Mouse (Mus musculus) heart, adult 11 months (tissue): Measurements from ENCODE around the gene Onecut3.
A peak's percentile ranks its signal among the peaks of the same experiment; 100 is the strongest.

Source experiments
- DNase-seq: peaks from one replicate; pipeline ENCODE4 v3.0.0; 2022

Gene Onecut3

DNA sequence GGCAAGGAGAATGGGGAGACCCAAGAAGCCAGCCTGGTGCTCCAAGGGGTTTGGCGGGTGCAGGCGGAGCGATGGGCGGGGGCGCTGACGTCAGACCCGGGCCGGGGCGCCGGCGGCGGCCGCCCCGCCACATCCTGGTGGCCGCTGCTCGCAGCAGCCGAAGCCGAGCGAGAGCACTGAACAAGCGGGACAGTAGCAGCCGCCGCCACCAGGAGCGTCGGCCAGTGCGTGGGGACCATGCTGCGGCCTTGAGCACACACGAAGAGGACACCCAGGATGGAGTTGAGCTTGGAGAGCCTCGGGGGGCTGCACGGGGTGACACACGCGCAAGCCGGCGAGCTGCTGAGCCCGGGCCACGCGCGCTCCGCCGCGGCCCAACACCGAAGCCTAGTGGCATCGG lies at the start of gene Onecut3:
Gene Onecut3, plus strand, starts transcription at position 104 of the 400 bp plus-strand sequence.
- no peak for DNase-seq

- peak; percentile 91 for DNase-seq
Observed at GRCm38 (mm10) chr10:80445052-80445451, 49.6 kb upstream of the Onecut3 start.

GRCm38 (mm10) chr10:80445898-80446601 lies 48.6 kb upstream of the Onecut3 start:
- peak; percentile 97 for DNase-seq

DNA sequence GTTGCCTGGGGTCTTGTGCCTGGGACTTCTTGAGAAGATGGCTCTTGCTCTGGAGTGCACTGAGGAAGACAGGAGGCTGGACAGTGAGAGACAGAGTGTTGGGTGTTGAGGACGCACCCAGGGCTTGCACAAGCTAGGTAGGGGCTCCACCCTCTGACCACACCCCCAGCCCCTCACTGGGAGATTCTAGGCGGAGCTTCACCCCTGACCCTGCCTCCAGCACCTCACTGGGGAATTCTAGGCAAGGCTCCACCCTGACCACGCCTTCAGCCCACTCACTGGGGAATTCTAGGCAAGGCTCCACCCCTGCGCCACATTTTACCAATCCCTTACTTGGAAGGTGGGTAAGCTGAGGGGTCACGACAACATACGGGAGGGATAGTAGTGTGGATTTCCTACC lies 44.0 kb upstream of the Onecut3 start:
- no peak for DNase-seq

DNA sequence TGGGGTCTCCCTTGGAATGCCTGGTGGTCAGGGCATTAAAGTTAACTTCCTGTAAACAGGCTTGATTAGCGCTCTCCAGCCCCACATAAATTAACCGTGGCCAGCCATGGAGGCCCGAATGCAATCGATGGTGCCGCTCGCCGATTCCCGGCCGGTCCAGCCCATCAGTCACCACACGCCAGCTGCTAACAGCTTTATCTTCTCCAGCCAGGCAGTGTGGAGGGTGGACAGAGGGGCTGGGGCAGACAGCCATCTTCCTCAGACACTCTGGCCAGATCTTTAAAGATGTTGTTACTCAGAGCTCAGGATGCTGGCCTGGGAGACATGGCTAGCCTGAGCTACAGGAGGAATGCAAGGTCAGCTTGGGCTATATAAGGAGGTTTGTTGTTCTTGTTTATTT lies 41.0 kb upstream of the Onecut3 start:
- no peak for DNase-seq

- no peak for DNase-seq
Observed at GRCm38 (mm10) chr10:80454781-80455180, 39.9 kb upstream of the Onecut3 start.

DNA sequence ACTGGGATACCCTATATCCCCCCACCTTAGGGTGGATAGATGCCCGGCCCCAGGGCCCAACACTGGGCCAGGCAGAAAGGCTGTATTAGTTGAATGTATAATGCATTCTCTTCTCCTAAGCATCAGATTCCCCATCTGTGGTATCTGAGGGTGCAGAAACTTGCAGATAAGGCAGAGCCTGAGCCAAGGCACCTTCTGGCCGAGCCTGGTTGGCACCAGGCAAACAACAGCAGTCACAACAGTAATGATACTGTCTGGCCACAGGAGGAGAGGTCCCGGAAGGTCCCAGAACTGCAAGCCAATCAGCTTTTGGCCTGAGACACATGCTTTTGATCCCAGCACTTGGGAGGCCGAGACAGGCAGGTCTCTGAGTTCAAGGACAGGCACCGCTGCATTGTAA lies 38.9 kb upstream of the Onecut3 start:
- DNase-seq: no peak

GRCm38 (mm10) chr10:80459236-80459635 lies 35.4 kb upstream of the Onecut3 start:
- no peak for DNase-seq

DNA sequence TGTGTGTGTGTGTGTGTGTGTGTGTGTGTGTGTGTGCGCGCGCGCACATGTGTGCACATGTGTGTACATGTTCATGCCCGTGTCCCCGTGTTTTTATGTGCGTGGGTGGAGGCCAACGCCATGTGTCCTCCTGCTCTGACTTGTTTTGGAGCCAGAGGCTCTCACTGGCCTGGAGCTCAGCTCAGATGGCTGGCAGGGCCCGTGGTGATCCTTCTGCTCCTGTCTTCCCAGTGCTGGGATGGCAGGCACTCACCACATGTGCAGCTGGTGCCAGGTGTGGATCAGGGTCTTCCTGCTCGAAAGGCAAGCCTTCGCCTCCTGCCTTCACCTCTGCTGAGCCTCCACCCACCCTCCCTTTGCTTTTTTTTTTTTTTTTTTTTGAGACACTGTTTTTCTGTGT lies 35.0 kb upstream of the Onecut3 start:
- DNase-seq: no peak

DNA sequence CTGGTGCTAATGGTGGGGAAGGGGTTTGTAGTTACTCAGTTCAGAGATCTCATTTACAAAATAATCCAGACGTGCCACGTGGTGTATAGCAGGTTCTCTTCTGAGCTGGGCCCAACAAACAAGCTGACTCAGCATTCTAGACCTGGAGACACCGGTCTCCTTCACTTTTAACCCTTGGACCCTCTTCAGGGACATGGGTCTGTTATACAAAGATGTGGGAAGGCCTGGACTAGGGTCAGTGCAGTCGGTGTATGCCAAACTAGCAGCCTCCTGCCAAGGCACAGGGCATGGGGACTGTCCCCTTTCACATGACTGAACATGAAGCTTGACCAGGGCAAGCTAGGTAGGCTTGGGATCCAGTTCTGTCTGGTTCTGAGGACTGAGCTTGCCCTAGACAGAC lies 34.3 kb upstream of the Onecut3 start:
- no peak for DNase-seq

DNA sequence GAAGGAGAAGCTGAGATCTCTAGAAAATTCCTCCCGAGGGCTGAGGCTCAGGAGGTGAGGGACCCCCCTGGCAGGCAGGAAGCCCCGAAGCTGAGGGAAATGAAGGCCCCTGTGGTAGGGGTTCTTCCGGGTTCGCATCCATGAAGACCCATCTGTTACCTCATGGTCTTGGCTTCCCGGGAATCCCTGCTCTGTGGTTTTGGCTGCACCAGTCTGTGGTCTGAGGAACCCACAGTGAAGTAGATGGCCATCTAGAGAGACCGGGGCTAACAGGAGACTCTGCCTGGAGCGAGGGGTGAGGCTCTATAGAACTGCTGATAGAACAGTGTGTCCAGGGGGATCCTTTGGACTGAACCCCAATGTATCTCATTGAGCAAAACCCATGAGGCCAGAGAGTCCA lies 33.3 kb upstream of the Onecut3 start:
- DNase-seq: no peak

- DNase-seq: no peak
Observed at GRCm38 (mm10) chr10:80464381-80465035, 30.1 kb upstream of the Onecut3 start.

GRCm38 (mm10) chr10:80465066-80465465 lies 29.6 kb upstream of the Onecut3 start:
- DNase-seq: no peak

GRCm38 (mm10) chr10:80475290-80475959 lies 19.2 kb upstream of the Onecut3 start:
- DNase-seq: peak; percentile 99

DNA sequence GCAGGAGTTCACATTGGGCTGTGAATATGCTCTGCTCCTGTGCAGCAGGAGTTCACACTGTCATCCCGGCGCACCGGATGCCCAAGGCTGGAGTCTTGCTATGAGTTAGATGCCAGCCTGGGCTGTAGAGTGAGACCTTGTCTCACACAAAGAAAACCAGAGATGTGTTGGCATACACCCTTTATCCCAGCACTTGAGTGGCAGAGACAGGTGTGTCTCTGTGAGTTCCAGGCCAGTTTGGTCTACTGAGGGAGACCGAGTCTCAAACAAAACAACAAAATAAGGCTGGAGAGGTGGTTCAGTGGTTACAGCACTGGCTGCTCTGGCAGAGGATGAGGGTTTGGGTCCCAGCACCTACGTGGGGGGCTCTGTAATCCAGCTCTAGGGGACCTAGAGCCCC lies 16.1 kb upstream of the Onecut3 start:
- DNase-seq: no peak

DNA sequence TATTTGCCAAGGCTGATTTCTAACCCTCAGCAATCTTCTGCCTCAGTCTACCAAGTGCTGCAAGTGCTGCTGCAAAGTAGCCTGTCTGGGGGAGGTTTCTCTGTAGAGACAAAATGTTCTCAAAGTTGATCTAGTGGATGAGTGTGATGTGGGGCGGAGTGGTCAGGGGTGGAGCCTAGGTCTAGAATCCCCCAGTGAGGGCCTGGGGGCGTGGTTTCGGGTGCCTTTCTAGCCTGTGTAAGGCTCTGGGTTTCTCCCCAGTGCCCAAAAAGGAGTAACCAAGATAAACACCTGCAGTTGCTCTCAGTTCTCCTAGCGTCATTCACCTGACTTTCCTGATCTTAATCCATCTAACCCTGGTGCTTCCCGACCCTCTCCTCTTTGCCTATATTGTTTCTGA lies 13.6 kb upstream of the Onecut3 start:
- DNase-seq: no peak

GRCm38 (mm10) chr10:80486862-80487379 lies 7.7 kb upstream of the Onecut3 start:
- no peak for DNase-seq

GRCm38 (mm10) chr10:80490051-80490450 lies 4.6 kb upstream of the Onecut3 start:
- peak; percentile 98 for DNase-seq

DNA sequence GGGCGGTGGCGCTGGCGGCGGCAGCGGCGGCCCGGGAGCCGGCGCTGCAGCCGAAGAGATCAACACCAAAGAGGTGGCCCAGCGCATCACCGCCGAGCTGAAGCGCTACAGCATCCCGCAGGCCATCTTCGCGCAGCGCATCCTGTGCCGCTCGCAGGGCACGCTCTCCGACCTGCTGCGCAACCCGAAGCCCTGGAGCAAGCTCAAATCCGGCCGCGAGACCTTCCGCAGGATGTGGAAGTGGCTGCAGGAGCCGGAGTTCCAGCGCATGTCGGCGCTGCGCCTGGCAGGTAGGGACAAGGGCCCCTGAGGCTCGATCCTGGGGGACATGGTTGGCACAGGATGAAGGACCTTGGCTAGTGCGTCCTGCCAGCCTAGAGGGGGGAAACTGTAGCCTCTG lies 1.3 kb downstream of the Onecut3 start:
- DNase-seq: no peak

- no peak for DNase-seq
Observed at GRCm38 (mm10) chr10:80496421-80496820, 1.8 kb downstream of the Onecut3 start.

DNA sequence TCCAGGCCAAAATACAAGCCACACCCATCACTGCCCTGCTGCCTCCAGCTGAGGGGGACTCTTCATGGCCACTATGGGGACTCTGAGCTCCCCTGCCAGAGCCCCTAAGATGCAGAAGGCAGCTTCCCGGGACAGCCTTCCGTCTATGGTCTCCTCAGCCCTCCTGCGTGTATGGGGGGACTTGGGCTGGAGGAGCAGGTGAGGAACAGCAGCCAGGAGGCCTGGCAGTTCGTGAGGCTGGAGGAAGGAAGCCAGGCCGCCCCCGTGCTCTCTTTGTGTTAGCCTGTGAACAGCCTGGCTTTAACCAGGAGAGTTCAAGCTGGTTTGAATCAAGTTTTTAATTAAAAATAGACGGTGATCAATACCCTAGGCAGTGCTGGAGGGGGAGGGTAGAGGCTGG lies 7.7 kb downstream of the Onecut3 start:
- DNase-seq: no peak

- DNase-seq: no peak
Observed at GRCm38 (mm10) chr10:80502819-80503314, 8.2 kb downstream of the Onecut3 start.

DNA sequence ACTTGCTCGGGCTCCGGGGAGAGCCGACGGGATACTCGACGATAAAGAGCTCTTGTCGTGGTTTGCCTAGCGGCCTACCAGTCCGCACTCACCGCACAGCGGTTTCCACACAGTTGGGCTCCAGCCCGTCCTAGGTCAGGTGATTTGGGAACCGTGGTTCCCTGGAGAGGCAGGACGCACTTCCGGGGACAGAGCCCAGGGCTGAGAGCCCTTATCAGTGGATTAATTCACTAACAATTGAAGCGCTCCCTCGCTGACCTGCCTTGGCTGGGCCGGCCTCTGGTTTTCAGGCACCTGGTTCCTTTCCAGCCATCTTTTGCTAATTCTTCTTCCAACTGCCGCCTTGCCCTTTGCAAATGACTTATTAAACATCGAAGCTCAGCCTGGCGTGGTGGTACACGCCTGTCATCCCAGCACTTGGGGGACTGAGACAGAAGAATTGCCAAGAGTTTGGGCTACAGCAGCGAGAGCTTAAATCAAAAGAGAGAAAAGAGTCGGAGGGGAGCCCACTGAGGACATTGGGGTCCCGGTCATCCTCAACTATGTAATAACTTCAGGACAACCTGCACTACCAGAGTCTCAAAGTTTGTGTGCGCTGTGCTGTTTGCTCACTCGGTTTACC lies 9.1 kb downstream of the Onecut3 start:
- DNase-seq: no peak
